Mouse (Mus musculus): ENCODE data around the gene Dysf.

The Dysf gene

GRCm38 (mm10) chr6:84173626-84174025, 165.2 kb downstream of the Dysf start:
- no peak for DNase-seq

GRCm38 (mm10) chr6:84178776-84179405, 170.5 kb downstream of the Dysf start:
- DNase-seq: no peak

DNA sequence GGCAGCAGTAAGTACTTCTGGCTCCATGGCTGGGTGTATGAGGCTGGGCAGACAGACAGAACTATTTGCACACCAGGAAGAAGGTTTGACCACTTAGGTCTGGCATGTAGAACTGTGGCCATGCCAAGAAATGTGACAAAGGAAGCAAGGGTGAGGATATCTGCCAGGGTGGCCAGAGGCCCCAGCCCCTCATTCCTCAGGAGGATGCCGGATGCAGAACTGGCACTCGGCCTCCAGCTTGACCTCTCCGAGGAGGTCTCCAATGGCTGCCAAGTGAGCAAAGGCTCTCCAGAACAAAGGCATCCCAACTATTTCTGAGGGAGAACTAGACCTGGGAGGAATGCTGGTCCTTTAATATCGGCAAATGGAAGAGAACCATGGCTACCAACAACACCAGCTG, 173.1 kb downstream of the Dysf start:
- DNase-seq: peak; percentile 73 to 79

- DNase-seq: no peak
Measured at GRCm38 (mm10) chr6:84191656-84192250, 183.4 kb downstream of the Dysf start.

DNA sequence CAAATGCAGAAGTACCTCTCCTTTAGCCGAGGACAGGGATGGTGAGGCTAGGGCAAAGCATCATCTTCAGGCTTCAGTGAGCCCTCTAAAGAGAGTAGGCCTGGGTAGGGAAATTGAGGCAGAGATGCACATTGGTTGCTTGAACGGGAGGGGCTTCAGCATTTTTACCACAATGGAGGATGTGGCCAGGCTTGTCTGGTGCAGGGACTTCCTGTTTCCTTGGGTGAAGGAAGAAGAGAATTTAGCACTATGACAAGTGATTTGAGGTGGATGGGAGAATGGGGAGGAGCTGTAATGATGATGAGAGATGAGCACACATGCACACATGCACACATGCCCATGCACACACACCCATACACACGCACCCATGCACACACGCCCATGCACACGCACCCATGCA, 188.1 kb downstream of the Dysf start:
- no peak for DNase-seq

- DNase-seq: no peak
Measured at GRCm38 (mm10) chr6:84197811-84198213, 189.4 kb downstream of the Dysf start.

DNA sequence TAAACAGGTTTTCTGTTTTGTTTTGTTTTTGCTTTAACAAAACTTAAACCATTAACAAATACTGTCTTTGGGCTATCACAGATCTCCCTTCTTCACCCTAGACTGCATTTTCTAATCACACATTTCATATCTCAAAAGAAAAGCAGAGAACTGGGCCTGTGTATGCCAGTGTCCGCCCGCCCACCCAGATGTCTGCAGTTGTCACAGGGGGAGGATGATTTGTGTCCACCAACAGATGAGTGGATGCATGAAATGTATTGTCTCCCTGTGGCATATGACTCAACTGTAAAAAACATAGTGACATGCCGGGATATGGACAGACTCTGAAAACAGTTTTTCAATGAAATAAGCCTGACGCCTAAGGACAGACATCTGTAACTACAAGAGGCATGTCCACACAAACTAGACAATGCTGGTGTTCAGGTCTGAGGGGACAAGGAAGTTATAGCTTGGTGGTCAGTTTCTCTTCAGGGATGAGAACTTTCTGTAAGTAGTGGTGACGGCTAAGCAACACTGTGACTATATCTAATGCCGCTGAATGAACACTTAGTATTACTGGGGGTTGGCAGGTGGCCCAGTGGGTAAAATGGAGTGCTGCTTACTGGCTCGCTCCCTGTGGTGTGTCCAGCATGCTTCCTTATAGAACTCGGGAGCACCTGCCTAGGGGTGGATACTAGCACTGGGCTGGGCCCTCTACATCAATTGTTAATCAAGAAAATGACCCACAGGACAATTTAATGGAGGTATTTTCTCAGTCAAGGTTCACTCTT, 193.5 kb downstream of the Dysf start:
- no peak for DNase-seq

- DNase-seq: no peak
Measured at GRCm38 (mm10) chr6:84205611-84206010, 197.2 kb downstream of the Dysf start.

- no peak for DNase-seq
Measured at GRCm38 (mm10) chr6:84208589-84208988, 200.2 kb downstream of the Dysf start.

DNA sequence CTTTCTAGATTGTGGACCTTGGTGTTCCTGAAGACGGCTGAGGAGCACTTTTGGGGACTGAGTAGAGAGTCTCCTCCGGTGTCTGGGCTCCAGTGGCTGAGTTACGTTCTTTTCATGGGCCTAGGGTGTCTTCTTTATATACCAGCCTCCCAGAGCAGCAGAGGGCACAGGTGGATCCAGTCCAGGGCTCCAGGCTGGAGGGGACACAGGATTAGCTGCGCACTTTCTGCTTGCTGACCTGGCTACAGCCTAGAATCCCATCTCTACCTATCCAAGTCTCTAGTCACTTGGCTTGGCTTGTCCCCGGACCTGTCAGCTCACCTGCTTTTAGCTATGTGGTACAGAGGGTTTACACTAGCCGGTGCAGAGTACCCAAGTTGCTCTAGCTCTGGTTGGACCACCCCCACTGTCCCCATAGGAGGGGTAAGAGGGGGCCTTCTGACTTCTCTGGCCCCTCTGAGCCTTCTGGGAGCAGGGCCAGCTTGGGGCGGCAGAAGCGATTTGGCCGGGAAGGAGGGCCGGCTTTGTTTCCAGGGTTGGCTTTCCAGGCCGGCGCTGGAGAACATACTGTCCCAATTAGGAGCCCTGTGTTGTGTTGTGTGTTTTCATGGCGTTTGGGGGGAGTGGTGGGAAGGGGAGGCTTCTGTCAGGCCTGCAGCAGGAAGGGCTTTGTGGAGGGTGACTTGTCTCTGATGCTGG, 201.5 kb downstream of the Dysf start:
- DNase-seq: no peak

DNA sequence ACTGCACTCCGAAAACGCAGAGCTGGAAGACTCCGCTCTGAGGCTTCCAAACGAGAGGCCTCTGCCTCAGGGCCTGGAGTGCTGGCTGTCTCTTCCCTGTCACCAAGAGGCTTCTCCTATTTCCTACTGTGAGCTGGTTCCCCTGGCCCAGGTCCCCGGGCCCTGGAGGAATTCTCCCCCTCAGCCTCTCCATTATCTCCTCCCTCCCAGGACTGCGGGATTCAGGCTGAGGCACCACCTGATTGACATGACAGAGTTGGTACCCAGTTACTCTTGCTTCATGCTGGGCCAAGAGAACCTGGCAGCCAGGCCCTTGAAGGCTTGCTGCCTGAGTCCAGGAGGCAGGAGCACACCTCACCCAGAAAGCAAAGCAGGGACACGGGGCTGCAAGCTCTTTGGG, 203.1 kb downstream of the Dysf start:
- DNase-seq: no peak

- DNase-seq: no peak
Measured at GRCm38 (mm10) chr6:84213101-84213500, 204.7 kb downstream of the Dysf start.

GRCm38 (mm10) chr6:84217216-84217933, 209.0 kb downstream of the Dysf start:
- DNase-seq: no peak

- no peak for DNase-seq
Measured at GRCm38 (mm10) chr6:84219119-84219518, 210.7 kb downstream of the Dysf start.

DNA sequence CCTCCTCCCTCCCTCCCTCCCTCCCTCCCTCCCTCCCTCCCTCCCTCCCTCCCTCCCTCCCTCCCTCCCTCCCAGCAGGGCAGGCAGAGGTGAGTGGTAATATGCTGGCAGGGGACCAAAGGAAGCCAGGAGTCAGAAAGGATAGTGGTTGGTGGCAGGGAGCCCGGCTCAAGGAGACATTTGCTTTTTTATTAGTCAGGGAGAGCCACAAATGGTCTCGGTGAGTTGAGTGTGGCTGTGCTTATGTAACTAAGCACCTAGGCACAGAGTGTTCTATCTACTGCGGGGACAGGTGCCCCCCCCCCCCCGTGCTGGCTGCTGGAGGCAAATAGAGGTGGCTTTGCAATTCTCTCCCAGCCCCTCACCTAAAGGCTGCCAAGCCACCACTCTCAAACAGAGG, 216.5 kb downstream of the Dysf start:
- peak; percentile 46 to 66 for DNase-seq

GRCm38 (mm10) chr6:84225587-84225986, 217.2 kb downstream of the Dysf start:
- peak in 1 of 2 experiments; percentile 34 for DNase-seq

GRCm38 (mm10) chr6:84228196-84228595, 219.8 kb downstream of the Dysf start:
- no peak for DNase-seq

- no peak for DNase-seq
Measured at GRCm38 (mm10) chr6:84228786-84229185, 220.4 kb downstream of the Dysf start.

- DNase-seq: no peak
Measured at GRCm38 (mm10) chr6:84229739-84230138, 221.3 kb downstream of the Dysf start.

- no peak for DNase-seq
Measured at GRCm38 (mm10) chr6:84231108-84231507, 222.7 kb downstream of the Dysf start.

- DNase-seq: no peak
Measured at GRCm38 (mm10) chr6:84232063-84232760, 223.8 kb downstream of the Dysf start.

- peak; percentile 31 to 45 for DNase-seq
Measured at GRCm38 (mm10) chr6:84233783-84234182, 225.4 kb downstream of the Dysf start.
